Mouse (Mus musculus) heart, adult 2 months (tissue): ENCODE results near the gene A530032D15Rik. TPM values are rescaled to one million over a fixed set of nuclear protein-coding genes. Genes with fewer than 3 reads are reported as not detected.
"Not testable (repeated sequence)": the region's sequence is repeated elsewhere in the genome, so short reads cannot be mapped to it uniquely, and the experiment has no call there.

Experiments
- DNase-seq, 2 experiments: peaks; one replicate each; pipeline ENCODE4 v3.0.0; 2021
- H3K27ac ChIP-seq: fragments of 200-600 bp; 2 replicates; pipeline ENCODE4 v1.8.1; 2022
- H3K27me3 ChIP-seq: fragments of 200-500 bp; 2 replicates; pipeline ENCODE4 v1.6.1; 2012; ENCODE audit warnings: mild to moderate bottlenecking, low read length, inconsistent platforms, mixed read lengths; ENCODE audit not compliant: control insufficient read depth, insufficient read depth
- H3K36me3 ChIP-seq: fragments of 200-500 bp; 2 replicates; pipeline ENCODE4 v1.6.1; 2012; ENCODE audit warnings: low read length, inconsistent platforms; ENCODE audit not compliant: control insufficient read depth, insufficient read depth
- H3K4me1 ChIP-seq: fragments of 200-500 bp; 2 replicates; pipeline ENCODE4 v1.6.1; 2011; ENCODE audit warnings: low read length; ENCODE audit not compliant: control insufficient read depth, insufficient read depth
- H3K4me3 ChIP-seq: fragments of 200-600 bp; 2 replicates; pipeline ENCODE4 v1.8.1; 2022
- H3K79me2 ChIP-seq: fragments of 200-500 bp; replicated peaks from 2 replicates; pipeline ENCODE4 v1.6.1; 2012; ENCODE audit warnings: mild to moderate bottlenecking, inconsistent platforms, low read length, moderate library complexity, mixed read lengths; ENCODE audit not compliant: control insufficient read depth, insufficient read depth
- H3K9ac ChIP-seq: fragments of 200-500 bp; 2 replicates; pipeline ENCODE4 v1.6.1; 2012; ENCODE audit warnings: low read depth, mild to moderate bottlenecking, control low read depth, inconsistent platforms, low read length, mixed read lengths
- WGBS: fragments of 180-500 bp; shearing (Covaris S2); methylation state at CpG from one replicate; pipeline ENCODE4 v1.1.7; 2018; 5-methylcytosine and 5-hydroxymethylcytosine counted together
- intact Hi-C: fragments of 180-260 bp; cut with DNase I; formaldehyde crosslinking; loops from one replicate; pipeline ENCODE4 v1.15.1; 2025
- polyA plus RNA-seq: library from polyadenylated mRNA; depleted of rRNA; stranded (reverse); fragments of >200 nt; gene quantifications from 2 replicates; pipeline ENCODE4 v1.2.3, GENCODE M21; 2012
- total RNA-seq, 2 experiments: library from RNA; stranded (reverse); gene quantifications; 2 replicates each; pipeline ENCODE4 v1.2.3; 2021

A530032D15Rik gene
- total and polyA plus RNA-seq, 3 experiments: 0.84 TPM; not detected in 2

DNA sequence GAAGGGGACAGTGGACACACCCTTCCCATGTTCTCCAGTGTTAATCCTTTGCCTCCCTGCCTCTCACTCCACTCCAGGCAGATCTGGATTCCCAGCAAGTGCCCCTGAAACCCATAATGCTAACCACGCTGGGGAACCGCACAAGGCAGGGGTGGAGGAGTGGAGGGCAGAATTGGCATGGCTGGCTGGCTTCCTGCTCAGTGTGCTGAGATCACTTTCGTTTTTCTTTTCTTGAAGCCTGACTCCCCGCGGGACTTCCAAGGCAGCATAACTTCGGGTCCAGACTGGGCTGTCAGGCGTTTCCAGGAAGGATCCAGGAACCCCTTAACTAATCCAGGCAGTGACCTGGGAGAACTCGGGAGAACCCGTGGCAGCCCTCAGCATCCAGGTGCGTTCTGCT, 1.9 kb upstream of the A530032D15Rik start:
- DNase-seq: peak in 1 of 2 experiments; percentile 42
- WGBS: 58% methylated on average over 10 of the region's 10 CpGs
- H3K27ac ChIP-seq: not testable (repeated sequence)

GRCm38 (mm10) chr1:85110876-85111275, 1.2 kb upstream of the A530032D15Rik start:
- H3K4me3 ChIP-seq, H3K4me1 ChIP-seq, H3K27ac ChIP-seq, H3K79me2 ChIP-seq, H3K36me3 ChIP-seq, H3K9ac ChIP-seq, DNase-seq, intact Hi-C loops, H3K27me3 ChIP-seq: not testable (repeated sequence)
- WGBS: 72% methylated on average over 3 of the region's 3 CpGs

More for the DNA sequence above, 1.9 kb upstream of the A530032D15Rik start:
- H3K4me3 ChIP-seq, H3K9ac ChIP-seq, H3K36me3 ChIP-seq, H3K79me2 ChIP-seq, intact Hi-C loops, H3K4me1 ChIP-seq, H3K27me3 ChIP-seq: not testable (repeated sequence)

GRCm38 (mm10) chr1:85106013-85106412, 3.6 kb downstream of the A530032D15Rik start:
- H3K36me3 ChIP-seq, H3K4me1 ChIP-seq, intact Hi-C loops, H3K9ac ChIP-seq, H3K27me3 ChIP-seq, H3K79me2 ChIP-seq, DNase-seq, H3K27ac ChIP-seq, H3K4me3 ChIP-seq: not testable (repeated sequence)
- 56% methylated on average over 5 of the region's 6 CpGs for WGBS

DNA sequence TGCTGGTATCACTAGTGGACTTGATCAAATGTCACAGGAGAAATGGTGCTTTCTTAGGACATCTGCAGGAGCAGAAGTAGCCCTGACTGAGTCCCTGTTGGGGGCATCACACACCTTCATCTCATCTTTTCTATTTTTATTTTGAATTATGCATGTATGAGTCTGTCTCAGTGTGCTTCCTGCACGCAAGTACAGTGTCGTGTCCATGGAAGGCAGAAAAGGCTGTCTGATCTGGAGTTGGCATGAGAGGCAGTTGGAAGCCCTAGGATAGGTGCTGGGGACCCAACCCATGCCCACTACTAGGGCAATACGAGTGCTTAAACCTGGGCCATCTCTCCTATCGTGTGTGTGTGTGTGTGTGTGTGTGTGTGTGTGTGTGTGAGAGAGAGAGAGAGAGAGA, 4.3 kb downstream of the A530032D15Rik start:
- intact Hi-C loops, H3K27ac ChIP-seq, DNase-seq, H3K79me2 ChIP-seq, H3K9ac ChIP-seq, H3K4me1 ChIP-seq, H3K27me3 ChIP-seq, H3K36me3 ChIP-seq, H3K4me3 ChIP-seq: not testable (repeated sequence)
- WGBS: 60% methylated on average over 4 of the region's 4 CpGs

- intact Hi-C loops: not testable (repeated sequence)
- WGBS: 78% methylated on average over 4 of the region's 4 CpGs
These were observed 7.9 kb downstream of the A530032D15Rik start for GRCm38 (mm10) chr1:85101754-85102153.

DNA sequence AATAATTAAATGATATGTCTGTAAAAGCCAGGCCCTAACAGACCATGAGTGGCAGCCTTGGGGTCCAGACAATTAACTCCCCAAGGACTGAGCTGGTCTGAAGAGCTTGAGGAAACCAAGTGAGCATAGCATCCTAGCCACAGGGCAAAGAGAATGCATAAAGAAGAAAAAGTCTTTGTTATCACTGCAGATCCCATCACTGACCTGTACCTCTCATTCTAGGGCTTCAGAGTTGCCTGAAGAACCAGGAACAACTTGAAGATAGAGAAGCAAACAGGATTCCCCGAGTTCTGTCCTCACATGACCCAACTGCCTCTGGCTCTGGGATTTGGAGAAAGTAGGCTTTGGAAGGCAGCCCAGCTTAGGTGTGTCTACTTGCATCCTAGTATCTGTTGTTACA, 9.8 kb downstream of the A530032D15Rik start, which contains the start of gene Gm10553:
Gene Gm10553, plus strand, starts transcription at position 301 of the 400 bp plus-strand sequence.
- 45% methylated on average over 1 of the region's 1 CpGs for WGBS
- H3K4me1 ChIP-seq, H3K79me2 ChIP-seq, H3K27ac ChIP-seq, H3K4me3 ChIP-seq, intact Hi-C loops, H3K27me3 ChIP-seq, DNase-seq, H3K36me3 ChIP-seq, H3K9ac ChIP-seq: not testable (repeated sequence)

More at GRCm38 (mm10) chr1:85101754-85102153, 7.9 kb downstream of the A530032D15Rik start:
- not testable (repeated sequence) for H3K79me2 ChIP-seq, H3K9ac ChIP-seq, DNase-seq, H3K4me3 ChIP-seq, H3K27ac ChIP-seq, H3K36me3 ChIP-seq, H3K27me3 ChIP-seq, H3K4me1 ChIP-seq

GRCm38 (mm10) chr1:85099081-85099480, 10.6 kb downstream of the A530032D15Rik start:
- H3K9ac ChIP-seq, H3K79me2 ChIP-seq, H3K4me1 ChIP-seq, intact Hi-C loops, H3K4me3 ChIP-seq, DNase-seq, H3K27me3 ChIP-seq, H3K27ac ChIP-seq, H3K36me3 ChIP-seq: not testable (repeated sequence)
- WGBS: 67% methylated on average over 6 of the region's 7 CpGs

DNA sequence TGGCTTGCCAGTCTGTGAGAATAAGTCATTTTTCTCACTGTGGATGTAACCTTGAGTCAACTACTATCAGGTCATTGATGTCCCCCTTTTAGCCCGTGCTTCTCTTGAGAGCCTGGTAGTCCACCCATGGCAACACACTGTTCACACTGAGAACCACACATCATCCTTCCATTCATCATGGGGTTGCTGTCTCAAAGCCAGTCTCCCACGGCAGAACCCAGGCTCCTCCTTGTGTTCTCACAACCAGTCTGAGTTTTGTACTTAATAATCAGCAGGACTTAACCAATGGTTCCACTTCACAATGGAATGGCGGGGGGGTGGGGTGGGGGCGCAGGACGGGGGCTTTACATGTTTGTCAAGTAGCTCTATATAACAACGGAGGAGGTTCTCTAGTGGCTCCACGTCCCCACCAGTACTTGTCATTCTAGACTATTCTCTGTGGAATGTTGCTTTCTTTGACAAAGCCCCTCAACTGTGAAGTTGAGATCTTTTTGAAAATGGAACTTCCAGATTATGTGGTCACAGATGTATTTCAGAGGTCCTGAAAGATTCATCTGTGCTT, 16.6 kb downstream of the A530032D15Rik start:
- intact Hi-C loops: not testable (repeated sequence)
- 71% methylated on average over 6 of the region's 7 CpGs for WGBS

GRCm38 (mm10) chr1:85092169-85092568, 17.5 kb downstream of the A530032D15Rik start:
- H3K4me1 ChIP-seq, H3K9ac ChIP-seq, DNase-seq, intact Hi-C loops, H3K36me3 ChIP-seq, H3K27ac ChIP-seq, H3K79me2 ChIP-seq, H3K27me3 ChIP-seq, H3K4me3 ChIP-seq: not testable (repeated sequence)
- 29% methylated on average over 1 of the region's 3 CpGs for WGBS

More for the DNA sequence above, 16.6 kb downstream of the A530032D15Rik start:
- not testable (repeated sequence) for H3K4me1 ChIP-seq, H3K9ac ChIP-seq, H3K4me3 ChIP-seq, DNase-seq, H3K27me3 ChIP-seq, H3K27ac ChIP-seq, H3K36me3 ChIP-seq, H3K79me2 ChIP-seq

GRCm38 (mm10) chr1:85086211-85086610, 23.4 kb downstream of the A530032D15Rik start:
- DNase-seq, intact Hi-C loops, H3K4me1 ChIP-seq, H3K79me2 ChIP-seq, H3K36me3 ChIP-seq, H3K27ac ChIP-seq, H3K27me3 ChIP-seq, H3K4me3 ChIP-seq, H3K9ac ChIP-seq: not testable (repeated sequence)
- 64% methylated on average over 1 of the region's 1 CpGs for WGBS
